8 mouse cellular contexts compared by ENCODE assay signal in the genomic region with DNA sequence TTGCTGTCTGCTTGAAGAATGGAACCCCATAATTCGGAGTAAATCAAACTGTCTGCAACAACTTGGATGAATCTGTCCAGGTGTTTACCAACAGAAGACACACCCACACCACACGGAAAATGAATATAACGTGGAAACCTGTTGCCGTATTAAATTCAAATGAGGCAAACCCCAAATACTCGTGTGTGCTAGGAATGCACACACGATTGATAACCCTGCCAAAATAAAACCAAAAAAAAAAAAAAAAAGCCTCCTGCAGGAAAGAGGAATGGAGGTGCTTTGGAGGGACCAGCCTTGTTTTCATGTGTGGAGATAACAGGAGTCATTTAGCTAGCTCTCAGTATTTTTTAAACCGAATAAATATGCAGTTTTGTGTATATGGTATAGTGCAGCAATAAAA. TPM values are rescaled to one million over a fixed set of nuclear protein-coding genes. Genes with fewer than 3 reads are reported as not detected.
DNase-seq lines count a peak whose midpoint lies in the region; ATAC-seq and TF ChIP-seq lines count a peak whose summit lies in the region.

No protein-coding gene starts in this region.

- 69% methylated on average over 7 of the region's 7 CpGs for WGBS in kidney, postnatal 0 days
- WGBS in embryonic facial prominence, embryonic 12.5 days = 83% methylated on average over 7 of the region's 7 CpGs
- 79% methylated on average over 7 of the region's 7 CpGs for whole genome bisulfite sequencing in intestine, embryonic 14.5 days
- WGBS in midbrain, embryonic 16.5 days = 90% methylated on average over 7 of the region's 7 CpGs

- peak overlapping the region; percentile 84 for H3K4me3 ChIP-seq in kidney, postnatal 0 days (replicated peaks; ENCODE audit: low read depth, low read length)
- H3K4me3 ChIP-seq in embryonic facial prominence, embryonic 12.5 days = peak overlapping the region; percentile 92
- peak overlapping the region; percentile 94 for H3K4me3 ChIP-seq in intestine, embryonic 14.5 days (ENCODE audit: low read depth, low read length)
- H3K4me3 ChIP-seq in midbrain, embryonic 16.5 days (ENCODE audit: low read depth, low read length) = peak overlapping the region; percentile 70

- H3K9ac ChIP-seq in kidney, postnatal 0 days (ENCODE audit: low read depth, low read length) = no peak overlapping the region
- no peak overlapping the region for H3K9ac ChIP-seq in embryonic facial prominence, embryonic 12.5 days
- no peak overlapping the region for H3K9ac ChIP-seq in intestine, embryonic 14.5 days (ENCODE audit: low read length)
- H3K9ac ChIP-seq in midbrain, embryonic 16.5 days (ENCODE audit: low read depth, low read length) = no peak overlapping the region

- no peak for TF ChIP-seq CTCF in kidney, postnatal 0 days (IDR thresholded peaks at IDR 0.05; ENCODE audit: low read depth)

- no peaks in the 10 kb centered on the region for H3K9me3 ChIP-seq in kidney, postnatal 0 days (replicated peaks; ENCODE audit: low read length)
- H3K9me3 ChIP-seq in embryonic facial prominence, embryonic 12.5 days = peaks cover 2% of the 10 kb centered on the region; the same call in 1 of the 2 replicates
- H3K9me3 ChIP-seq in intestine, embryonic 14.5 days (ENCODE audit: control insufficient read depth, low read length) = peaks cover 4% of the 10 kb centered on the region; the same call in 1 of the 2 replicates
- H3K9me3 ChIP-seq in midbrain, embryonic 16.5 days (replicated peaks; ENCODE audit: control insufficient read depth, low read length, poor library complexity, severe bottlenecking) = no peaks in the 10 kb centered on the region

- ATAC-seq in kidney, postnatal 0 days (replicated peaks; ENCODE audit: low FRiP score, low read depth) = no peak
- no peak for ATAC-seq in embryonic facial prominence, embryonic 12.5 days (ENCODE audit: insufficient number of reproducible peaks, insufficient read depth, low FRiP score, low TSS enrichment)
- ATAC-seq in intestine, embryonic 14.5 days (replicated peaks; ENCODE audit: low FRiP score, low TSS enrichment, low read depth) = no peak
- ATAC-seq in midbrain, embryonic 16.5 days = no peak
- no peak for ATAC-seq in CD4-positive, CD25-positive, alpha-beta regulatory T cell, adult 4 months

- peak overlapping the region; percentile 51 for H3K4me2 ChIP-seq in kidney, postnatal 0 days (ENCODE audit: low read length)
- peak overlapping the region; percentile 59 for H3K4me2 ChIP-seq in embryonic facial prominence, embryonic 12.5 days (replicated peaks)
- peak overlapping the region; percentile 70 for H3K4me2 ChIP-seq in intestine, embryonic 14.5 days (ENCODE audit: low read length)
- H3K4me2 ChIP-seq in midbrain, embryonic 16.5 days (ENCODE audit: low read length) = peak overlapping the region; percentile 69

- DNase-seq in kidney, postnatal 0 days (ENCODE audit: low spot score) = no peak
- no peak for DNase-seq in kidney, adult 18-20 months
- DNase-seq in intestine, embryonic 14.5 days (ENCODE audit: low spot score) = no peak
- no peak for DNase-seq in frontal cortex, postnatal 36 days (ENCODE audit: low spot score in 2 of 2)
- no peak for DNase-seq in adrenal gland, postnatal 25 days

- H3K36me3 ChIP-seq in kidney, postnatal 0 days (ENCODE audit: insufficient read depth, low read length) = peaks cover 7% of the 10 kb centered on the region; the same call in 1 of the 2 replicates
- peaks cover 16% of the 10 kb centered on the region for H3K36me3 ChIP-seq in embryonic facial prominence, embryonic 12.5 days
- peaks cover 11% of the 10 kb centered on the region for H3K36me3 ChIP-seq in intestine, embryonic 14.5 days (ENCODE audit: control insufficient read depth, insufficient read depth, low read length)
- H3K36me3 ChIP-seq in midbrain, embryonic 16.5 days (ENCODE audit: control insufficient read depth, insufficient read depth, low read length) = peaks cover 3% of the 10 kb centered on the region

- H3K27ac ChIP-seq in kidney, postnatal 0 days = no peak overlapping the region
- no peak overlapping the region for H3K27ac ChIP-seq in embryonic facial prominence, embryonic 12.5 days
- no peak overlapping the region for H3K27ac ChIP-seq in intestine, embryonic 14.5 days (ENCODE audit: low read depth)
- no peak overlapping the region for H3K27ac ChIP-seq in midbrain, embryonic 16.5 days (ENCODE audit: low read length)

- no peaks in the 10 kb centered on the region for H3K27me3 ChIP-seq in kidney, postnatal 0 days (ENCODE audit: insufficient read depth, low read length)
- H3K27me3 ChIP-seq in embryonic facial prominence, embryonic 12.5 days = no peaks in the 10 kb centered on the region
- H3K27me3 ChIP-seq in intestine, embryonic 14.5 days (replicated peaks; ENCODE audit: control insufficient read depth, insufficient read depth, low read length) = no peaks in the 10 kb centered on the region
- no peaks in the 10 kb centered on the region for H3K27me3 ChIP-seq in midbrain, embryonic 16.5 days (ENCODE audit: control insufficient read depth, insufficient read depth, low read depth, low read length)

- H3K4me1 ChIP-seq in kidney, postnatal 0 days (replicated peaks; ENCODE audit: insufficient read depth, low read length) = peaks cover 6% of the 10 kb centered on the region; the same call in 1 of the 2 replicates
- peaks cover 18% of the 10 kb centered on the region for H3K4me1 ChIP-seq in embryonic facial prominence, embryonic 12.5 days
- peaks cover 16% of the 10 kb centered on the region for H3K4me1 ChIP-seq in intestine, embryonic 14.5 days (replicated peaks; ENCODE audit: control insufficient read depth, insufficient read depth, low read length)
- H3K4me1 ChIP-seq in midbrain, embryonic 16.5 days (ENCODE audit: control insufficient read depth, insufficient read depth, low read length) = peaks cover 29% of the 10 kb centered on the region

RNA-seq across cellular contexts. Expression of a gene that starts 1.3 kb away (rescaled TPM):
- 41.0 and 42.8 TPM in 2 replicates for polyA plus RNA-seq in kidney, postnatal 0 days (2015; fragmentation: Nextera tagmentation; extraction: Ambion mirVana)
- polyA plus RNA-seq in embryonic facial prominence, embryonic 12.5 days (2016; fragmentation: Nextera tagmentation; extraction: Ambion mirVana) = 69.7 and 74.3 TPM in 2 replicates
- polyA plus RNA-seq in intestine, embryonic 14.5 days (2014; fragmentation: Nextera tagmentation; extraction: Ambion mirVana) = 53.9 and 54.1 TPM in 2 replicates
- polyA plus RNA-seq in midbrain, embryonic 16.5 days (2015; fragmentation: Nextera tagmentation; extraction: Ambion mirVana) = 38.9 and 40.4 TPM in 2 replicates
- total RNA-seq in adrenal gland, postnatal 25 days (2021) = 18.7 and 23.8 TPM in 2 replicates
- polyA plus RNA-seq in CD4-positive, CD25-positive, alpha-beta regulatory T cell, adult 4 months (2017; shearing (Covaris generic)) = 10 to 100 TPM; 36.7 to 66.6 TPM

RNA-seq across cellular contexts. Expression of a gene that starts 48.4 kb away (rescaled TPM):
- 85.9 and 90.0 TPM in 2 replicates for polyA plus RNA-seq in kidney, postnatal 0 days (2015; fragmentation: Nextera tagmentation; extraction: Ambion mirVana)
- polyA plus RNA-seq in embryonic facial prominence, embryonic 12.5 days (2016; fragmentation: Nextera tagmentation; extraction: Ambion mirVana) = 213 and 239 TPM in 2 replicates
- 69.7 and 74.9 TPM in 2 replicates for polyA plus RNA-seq in intestine, embryonic 14.5 days (2014; fragmentation: Nextera tagmentation; extraction: Ambion mirVana)
- 654 and 658 TPM in 2 replicates for polyA plus RNA-seq in midbrain, embryonic 16.5 days (2015; fragmentation: Nextera tagmentation; extraction: Ambion mirVana)
- total RNA-seq in adrenal gland, postnatal 25 days (2021) = 7.8 and 21.8 TPM in 2 replicates
- not detected for polyA plus RNA-seq in CD4-positive, CD25-positive, alpha-beta regulatory T cell, adult 4 months (2017; shearing (Covaris generic))

Comparison
In these comparisons a context has a peak if more than half of its experiments do, and no peak if none do; other contexts are left out.
1. RNA of a gene that starts 48.4 kb away (polyA plus RNA-seq): 654 to 658 TPM in midbrain, embryonic 16.5 days, 213 to 239 TPM in embryonic facial prominence, embryonic 12.5 days, 85.9 to 90.0 TPM in kidney, postnatal 0 days and 69.7 to 74.9 TPM in intestine, embryonic 14.5 days; not detected in CD4-positive, CD25-positive, alpha-beta regulatory T cell, adult 4 months; every median in the first group is over 10 times any median in the second.
2. Peak in every context shown above with its lines, with median percentiles within 50 percentile points of each other: H3K4me2 ChIP-seq and H3K4me3 ChIP-seq.